Mouse (Mus musculus): ENCODE measurements around the gene Large1. TPM values are rescaled to one million over a fixed set of nuclear protein-coding genes. Genes with fewer than 3 reads are reported as not detected.
"Not testable (repeated sequence)": the region's sequence is repeated elsewhere in the genome, so short reads cannot be mapped to it uniquely, and the experiment has no call there.

Large1 gene
- total RNA-seq, 2 experiments from 2014 or later: 28.8 to 30.2 TPM

- DNase-seq: peak; percentile 9
Observed at GRCm38 (mm10) chr8:73007489-73007888, 345.9 kb downstream of the Large1 start.

- peak; percentile 37 for DNase-seq
Observed at GRCm38 (mm10) chr8:73003858-73004257, 349.5 kb downstream of the Large1 start.

DNA sequence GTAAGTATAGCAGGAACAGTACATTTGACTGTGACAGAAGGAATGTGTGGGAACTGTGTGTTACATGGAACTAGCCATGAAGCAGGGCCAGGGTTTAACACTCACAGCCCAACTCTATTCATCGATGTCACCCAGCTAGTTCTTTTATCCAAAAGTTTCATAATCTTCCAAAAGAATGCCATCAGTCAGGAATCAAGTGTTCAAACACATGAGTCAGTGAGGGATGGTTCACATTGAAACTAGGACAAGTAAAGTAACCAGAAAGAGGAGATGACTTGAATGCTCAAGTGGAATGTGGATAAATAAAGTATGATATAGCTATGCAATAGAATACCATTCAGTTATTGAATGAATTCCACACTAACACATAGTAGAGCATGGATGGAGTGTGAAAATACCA, 359.5 kb downstream of the Large1 start:
- DNase-seq: no peak

DNA sequence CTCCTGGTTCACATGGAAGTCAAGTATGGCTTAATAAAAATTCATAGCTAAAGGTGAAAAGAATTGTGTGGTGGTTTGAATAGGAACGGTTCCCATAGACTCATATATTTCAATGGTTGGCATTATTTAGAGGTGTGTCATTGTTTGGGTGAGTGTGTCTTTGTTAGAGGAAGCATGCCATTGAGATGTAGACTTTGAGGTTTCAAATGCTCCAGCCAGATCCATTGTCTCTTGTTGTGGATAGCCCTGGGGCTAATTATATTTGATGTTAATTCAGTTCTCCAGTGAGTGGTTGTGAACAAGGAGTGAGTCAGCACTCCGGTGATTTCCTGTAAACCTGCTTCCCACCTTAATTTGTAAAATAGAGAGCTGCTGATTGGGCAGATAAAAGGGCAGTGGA, 362.9 kb downstream of the Large1 start:
- no peak for DNase-seq

DNA sequence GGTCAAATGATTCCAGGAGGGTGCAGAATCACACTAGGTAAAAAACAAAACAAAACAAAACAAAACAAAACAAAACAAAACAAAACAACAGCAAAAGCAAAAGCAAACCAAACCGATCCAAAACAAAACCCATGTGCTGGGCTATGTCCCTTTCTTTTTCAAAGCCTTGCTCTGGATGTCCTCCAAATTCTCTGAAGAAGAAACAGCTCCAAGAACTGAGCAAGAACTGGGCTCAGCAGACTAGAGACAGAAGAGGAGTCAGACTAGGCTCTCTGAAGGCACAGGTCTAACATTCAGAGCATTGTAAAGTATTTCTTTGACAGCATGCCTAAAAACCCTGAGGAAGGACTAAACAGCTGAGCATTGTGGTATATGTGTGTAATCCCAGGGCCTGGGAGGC, 370.5 kb downstream of the Large1 start:
- no peak for DNase-seq

DNA sequence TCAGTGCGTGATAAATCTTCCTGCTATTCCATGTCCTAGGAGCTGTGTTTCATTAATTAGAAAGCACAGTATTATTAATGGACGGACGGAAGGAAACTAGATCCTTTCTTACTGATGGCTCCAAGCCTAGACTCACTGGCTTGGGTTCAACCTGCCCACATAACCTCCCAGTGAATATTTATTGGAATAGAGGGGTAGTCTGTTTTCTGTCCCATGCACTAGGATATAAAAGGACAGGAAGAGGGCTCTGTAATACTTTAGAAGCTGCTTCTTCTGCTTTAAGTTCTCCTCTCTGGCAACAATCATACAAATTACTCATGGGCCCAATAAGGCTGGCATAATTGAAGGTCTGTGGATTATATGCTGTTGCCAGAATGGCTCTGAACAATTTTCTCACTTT, 398.3 kb downstream of the Large1 start:
- DNase-seq: no peak

DNA sequence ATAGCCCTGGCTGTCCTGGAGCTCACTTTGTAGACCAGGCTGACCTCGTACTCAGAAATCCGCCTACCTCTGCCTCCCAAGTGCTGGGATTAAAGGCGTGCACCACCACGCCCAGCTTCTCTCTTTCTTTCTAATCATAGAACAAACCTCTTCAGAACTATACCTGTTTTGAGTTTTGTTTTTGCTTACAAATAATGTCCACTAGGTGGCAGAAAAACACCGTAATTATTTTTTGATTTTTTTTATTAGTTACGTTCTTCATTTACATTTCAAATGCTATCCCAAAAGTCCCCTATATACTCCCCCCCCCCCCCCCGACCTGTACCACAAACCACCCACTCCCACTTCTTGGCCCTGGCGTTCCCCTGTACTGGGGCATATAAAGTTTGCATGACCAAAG, 411.9 kb downstream of the Large1 start:
- DNase-seq: not testable (repeated sequence)

- no peak for DNase-seq
Observed at GRCm38 (mm10) chr8:72919182-72919902, 434.0 kb downstream of the Large1 start.

GRCm38 (mm10) chr8:72905491-72905890, 447.8 kb downstream of the Large1 start:
- no peak for DNase-seq

DNA sequence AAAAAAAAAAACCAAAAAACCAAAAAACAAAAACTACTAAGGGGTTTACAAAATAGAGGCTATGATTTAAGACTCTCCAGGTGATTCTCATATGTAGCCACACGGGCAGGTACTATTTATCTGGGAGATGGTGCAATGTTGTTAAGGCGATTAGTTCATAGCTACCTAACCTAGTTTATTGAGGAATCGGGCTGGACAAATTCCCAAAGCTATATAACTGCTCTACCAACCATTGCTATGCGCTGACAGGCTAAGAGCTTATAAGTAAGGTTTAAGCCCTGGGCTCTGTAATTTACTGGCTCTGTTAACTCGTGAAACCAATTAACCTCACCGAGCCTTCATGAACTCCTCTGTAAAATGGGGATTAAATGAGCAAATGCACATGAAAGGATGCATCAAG, 451.7 kb downstream of the Large1 start:
- no peak for DNase-seq

GRCm38 (mm10) chr8:72899321-72899720, 454.0 kb downstream of the Large1 start:
- DNase-seq: no peak

- DNase-seq: no peak
Observed at GRCm38 (mm10) chr8:72883033-72883432, 470.3 kb downstream of the Large1 start.

DNA sequence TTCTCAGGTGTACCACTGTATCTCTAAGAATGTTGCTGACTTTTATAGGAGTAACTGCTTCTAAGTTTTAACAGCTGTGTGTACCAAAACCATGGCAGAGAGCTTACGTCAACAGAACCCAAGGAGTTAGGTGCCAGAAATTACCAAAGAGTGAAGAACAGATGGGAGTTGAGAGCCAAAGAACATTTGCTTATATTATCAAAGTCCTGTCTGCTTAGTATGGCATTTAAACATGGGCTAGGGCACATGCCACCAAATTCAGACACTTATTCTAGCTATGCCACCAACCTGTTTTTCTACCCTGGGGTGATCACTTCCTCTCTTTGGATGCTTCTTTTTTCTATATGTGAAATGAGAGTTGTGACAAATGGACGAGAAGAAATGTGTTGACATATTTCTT, 479.9 kb downstream of the Large1 start:
- no peak for DNase-seq

GRCm38 (mm10) chr8:72846881-72847280, 506.5 kb downstream of the Large1 start:
- DNase-seq: no peak

- DNase-seq: no peak
Observed at GRCm38 (mm10) chr8:72835863-72836262, 517.5 kb downstream of the Large1 start.

GRCm38 (mm10) chr8:72833112-72833511, 520.2 kb downstream of the Large1 start:
- DNase-seq: no peak

GRCm38 (mm10) chr8:72832371-72832770, 521.0 kb downstream of the Large1 start:
- no peak for DNase-seq

DNA sequence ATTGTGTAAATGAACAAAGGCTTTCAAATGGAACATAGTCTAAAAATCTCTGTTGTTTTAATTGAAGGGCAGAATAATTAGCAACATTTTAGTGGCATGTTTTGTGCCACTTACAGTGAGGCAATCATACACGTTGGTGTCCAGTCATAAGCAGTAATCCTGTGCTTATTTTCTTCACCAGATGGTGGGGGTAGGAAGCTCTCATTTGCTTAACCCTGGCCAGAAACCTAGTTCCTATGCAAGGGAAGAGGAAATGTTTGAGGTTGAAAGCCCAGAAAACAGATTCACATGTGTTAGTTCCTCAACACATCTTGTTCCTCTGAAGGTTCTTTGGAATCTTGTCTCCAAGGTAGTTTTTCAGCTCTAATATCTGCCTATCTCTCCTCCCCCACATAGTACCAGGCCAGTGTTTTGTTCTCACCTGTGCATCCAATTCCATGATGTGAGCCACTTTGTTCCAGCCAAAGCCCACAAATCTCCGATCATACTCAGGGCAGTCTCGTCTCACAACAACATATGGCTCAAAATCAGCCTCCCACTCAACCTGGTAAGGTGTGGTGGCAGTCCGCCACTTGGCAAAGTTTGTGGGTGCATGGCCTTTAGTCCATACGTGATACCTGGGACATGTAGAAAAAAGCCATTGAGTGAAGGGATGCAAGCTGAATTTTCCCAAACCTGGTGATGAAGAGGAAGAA, 535.5 kb downstream of the Large1 start:
- DNase-seq: no peak

- no peak for DNase-seq
Observed at GRCm38 (mm10) chr8:72816679-72817078, 536.7 kb downstream of the Large1 start.

- no peak for DNase-seq
Observed at GRCm38 (mm10) chr8:72815681-72816080, 537.7 kb downstream of the Large1 start.

DNA sequence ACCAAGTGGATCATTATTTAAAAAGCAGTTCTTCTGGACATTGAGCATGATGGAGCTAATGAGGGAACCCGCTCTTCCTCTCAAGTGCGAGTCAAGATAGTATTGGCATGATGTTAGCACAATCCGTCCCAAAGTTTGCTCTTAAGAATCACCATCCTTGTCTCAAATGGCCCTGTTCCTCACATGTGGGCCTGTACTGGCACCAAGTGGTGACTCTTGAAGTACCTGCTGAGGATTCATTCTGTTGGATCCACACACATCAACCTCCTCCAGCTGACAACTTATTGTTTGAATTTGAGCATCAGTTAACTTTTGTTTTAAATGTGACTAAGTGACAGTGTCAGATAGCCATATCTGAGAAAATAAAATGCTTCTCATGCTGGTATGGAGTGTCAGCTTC, 540.6 kb downstream of the Large1 start:
- no peak for DNase-seq

DNA sequence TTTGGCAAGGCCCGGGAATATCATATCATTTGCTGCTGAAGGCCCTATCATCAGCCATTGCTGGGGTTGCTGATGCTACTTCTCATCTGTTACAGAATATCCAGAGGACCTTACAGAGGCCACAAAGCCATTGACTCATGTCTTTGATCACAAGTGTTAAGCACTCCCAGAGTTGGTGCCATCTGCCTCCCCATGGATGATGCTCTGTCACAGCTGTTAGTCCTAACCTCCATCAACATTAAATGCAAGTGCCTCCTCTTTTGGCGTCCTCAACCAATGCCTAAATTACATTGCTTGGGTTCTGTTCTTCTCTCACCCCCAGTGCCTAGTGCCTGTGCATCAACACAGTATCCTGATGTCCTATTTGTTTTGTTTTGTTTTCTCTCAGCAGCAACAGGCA, 551.8 kb downstream of the Large1 start:
- DNase-seq: no peak

GRCm38 (mm10) chr8:72780644-72781043, 572.7 kb downstream of the Large1 start:
- no peak for DNase-seq

DNA sequence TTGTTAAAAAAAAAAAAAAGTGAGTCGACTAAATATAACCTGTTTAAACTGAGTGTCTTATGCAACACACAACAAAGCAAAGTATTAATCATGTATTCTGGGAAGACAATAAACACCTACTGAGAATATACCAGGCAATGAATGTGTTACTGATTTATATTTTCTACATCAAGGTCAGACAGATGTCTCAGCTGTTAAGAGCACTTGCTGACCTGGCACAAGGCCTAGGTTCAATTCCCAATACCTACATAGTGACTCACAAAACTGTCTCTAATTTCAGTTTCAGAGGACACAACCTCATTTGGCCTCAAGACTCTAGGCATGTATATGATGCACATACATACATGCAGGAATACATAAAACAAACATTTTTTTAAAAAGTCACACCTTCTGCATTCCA, 575.5 kb downstream of the Large1 start:
- DNase-seq: no peak
